Mouse (Mus musculus) kidney, postnatal 4 days (tissue): ENCODE measurements around the gene Adra2b.

Source experiments
- DNase-seq, 2 experiments: peaks; one replicate each; pipeline ENCODE4 v3.0.0; 2021; ENCODE audit warnings: mixed read lengths in 2 of 2

Gene Adra2b

DNA sequence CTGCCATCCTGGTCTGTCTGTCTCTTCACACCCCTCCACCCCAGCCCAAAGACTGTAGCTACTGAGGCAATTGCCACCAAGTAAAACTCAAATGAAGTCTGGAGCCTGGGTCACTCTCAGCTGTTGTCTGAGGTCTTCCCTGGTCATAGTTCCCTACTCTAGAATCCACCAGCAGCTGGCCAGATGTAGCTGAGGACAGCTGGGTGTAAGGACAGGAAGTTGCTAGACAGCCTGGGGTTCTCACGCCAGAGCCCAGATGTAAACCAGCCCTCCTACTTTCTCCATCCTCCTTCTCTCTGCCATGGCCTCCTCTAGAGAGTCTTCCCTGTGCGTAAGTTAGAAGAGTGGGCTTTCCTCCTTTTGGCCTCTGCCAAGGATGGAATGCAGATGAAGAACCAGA is 24.5 kb downstream of the Adra2b start:
- peak in 1 of 2 experiments; percentile 41 for DNase-seq

DNA sequence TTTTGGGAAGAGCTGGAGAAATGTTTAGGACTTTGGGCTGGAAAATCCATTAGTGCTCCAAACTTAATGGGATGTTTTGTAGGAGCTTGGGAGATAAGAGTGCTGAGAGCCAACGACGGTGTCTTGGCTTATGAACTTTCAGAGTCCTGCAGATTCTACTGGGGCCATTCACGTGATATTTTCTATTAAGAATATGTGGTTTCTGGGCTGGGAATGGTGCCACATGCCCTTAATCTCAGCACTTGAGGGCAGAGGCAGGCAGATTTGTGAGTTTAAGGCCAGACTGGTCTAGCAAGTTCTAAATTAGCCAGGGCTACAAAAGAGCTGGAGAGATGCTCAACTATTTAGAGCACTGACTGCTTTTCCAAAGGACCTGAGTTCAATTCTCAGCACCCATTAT is 27.3 kb downstream of the Adra2b start:
- DNase-seq = no peak

DNA sequence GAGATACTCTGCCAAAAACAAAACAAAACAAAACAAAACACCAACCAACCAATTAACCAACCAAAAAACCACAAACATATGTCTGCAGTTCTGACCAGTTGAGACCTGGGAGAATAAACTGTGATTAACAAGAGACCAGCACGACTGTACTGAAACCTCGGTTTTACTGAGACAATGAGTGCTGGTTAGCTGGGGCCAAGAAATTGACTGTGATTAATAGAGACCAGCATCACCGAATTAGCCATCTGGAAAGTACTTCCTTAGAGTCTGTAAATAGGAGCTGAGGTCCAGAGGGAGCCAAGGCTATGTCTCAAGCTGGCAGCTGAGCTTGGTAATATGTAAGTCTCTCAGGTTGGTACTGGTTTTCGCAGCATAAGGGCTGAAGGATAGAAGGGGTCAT is 27.8 kb downstream of the Adra2b start:
- no peak for DNase-seq

DNA sequence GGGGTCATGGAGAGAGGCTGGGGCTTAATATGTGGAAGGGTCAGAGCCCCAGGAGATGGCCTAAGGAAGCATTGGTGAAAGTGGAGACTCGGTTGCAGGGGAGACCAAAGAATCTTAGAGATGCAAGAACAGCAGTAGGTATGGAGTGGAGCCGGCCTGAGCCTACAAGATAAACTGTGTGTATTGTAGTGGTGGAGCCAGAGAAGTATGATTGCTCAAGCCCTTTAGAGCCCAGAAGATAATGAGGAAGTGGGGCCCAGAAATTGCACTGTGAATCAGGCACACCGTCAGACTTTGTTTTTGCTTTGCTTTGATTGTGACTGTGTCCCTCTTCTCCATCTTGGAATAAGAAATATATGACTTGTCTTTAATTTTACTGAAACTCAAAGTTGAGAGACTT is 28.3 kb downstream of the Adra2b start:
- DNase-seq = no peak

DNA sequence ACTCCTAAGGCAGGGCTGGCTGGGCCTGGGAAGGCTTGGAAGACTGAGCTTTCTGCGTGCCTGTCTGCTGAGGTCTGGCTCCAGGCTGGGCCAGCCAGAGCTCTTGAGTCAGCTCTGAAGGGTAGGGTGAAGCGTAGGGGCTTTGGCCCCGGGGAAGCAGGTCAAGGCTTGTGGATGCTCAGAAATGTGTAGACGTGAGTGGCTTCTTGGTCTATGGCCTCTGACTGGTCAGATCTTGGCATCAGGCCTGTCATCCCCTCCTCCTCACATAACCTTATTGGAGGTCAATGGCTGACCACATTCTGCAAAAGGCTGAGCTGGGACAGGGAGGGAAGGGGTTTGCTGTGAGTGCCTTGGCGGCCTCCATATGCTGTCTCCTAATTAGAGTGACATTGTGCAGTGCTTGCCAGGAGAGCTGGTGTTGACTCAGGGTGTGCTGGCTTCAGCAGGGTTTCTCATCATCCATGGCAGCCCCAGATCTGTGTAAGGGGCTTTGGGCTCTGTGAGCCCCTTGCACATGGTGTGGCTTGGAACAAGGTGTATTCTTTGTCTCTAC is 31.7 kb downstream of the Adra2b start:
- DNase-seq = peak in 1 of 2 experiments; percentile 12

DNA sequence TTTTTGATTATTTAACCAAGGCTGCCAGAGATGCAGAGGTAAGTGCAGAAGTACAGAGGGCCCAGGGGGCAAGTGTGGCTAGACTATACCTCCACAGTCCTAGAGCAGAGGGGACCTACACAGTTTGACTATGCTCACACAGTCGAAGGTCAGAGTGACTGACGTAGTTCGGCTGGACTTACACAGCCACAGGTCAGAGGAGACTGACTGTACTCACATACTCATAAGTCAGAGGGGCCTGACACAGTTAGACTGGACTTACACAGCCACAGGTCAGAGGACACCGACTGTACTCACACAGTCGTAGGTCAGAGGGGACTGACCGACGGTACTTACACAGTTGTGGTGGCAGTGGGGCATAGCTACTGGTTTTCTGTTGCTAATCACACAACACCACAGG is 35.7 kb downstream of the Adra2b start:
- DNase-seq = no peak

DNA sequence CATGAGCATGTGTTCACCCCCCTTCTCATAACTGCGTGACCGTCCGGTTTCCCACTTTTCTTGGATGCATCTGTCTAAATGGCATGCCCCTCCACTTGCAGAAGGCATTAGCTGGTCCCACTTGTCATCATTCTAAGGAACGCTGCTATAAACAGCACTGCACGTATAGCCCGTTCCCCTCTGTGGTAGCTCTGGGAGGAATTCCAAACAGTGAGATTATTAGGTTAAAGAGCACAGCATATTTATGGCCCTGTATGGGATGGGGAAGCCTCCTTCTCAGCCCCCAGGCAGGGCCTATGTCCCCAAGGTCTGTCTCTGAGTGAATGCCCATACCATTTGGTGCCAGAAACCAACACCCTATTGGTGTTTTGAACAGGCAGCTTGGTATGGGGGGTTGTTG is 48.1 kb downstream of the Adra2b start:
- DNase-seq = no peak

DNA sequence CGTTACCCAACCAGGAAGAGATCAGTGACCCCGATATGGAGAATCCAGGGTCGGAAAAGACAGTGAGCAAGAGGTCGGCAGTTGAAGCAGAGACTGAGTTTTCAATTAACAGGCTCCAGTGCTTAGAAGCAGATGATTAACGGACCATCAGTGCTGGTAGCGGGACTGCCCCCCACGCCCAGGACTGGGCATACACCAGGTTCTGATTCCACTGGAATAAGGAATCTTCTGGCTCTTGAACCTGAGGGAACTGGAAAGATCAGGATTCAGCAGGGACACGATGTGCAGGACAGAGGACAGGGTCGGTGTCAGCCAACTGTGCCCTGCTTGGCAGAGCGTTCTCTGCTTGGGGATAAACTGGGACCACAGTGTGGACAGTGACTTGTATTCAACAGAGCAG is 52.8 kb downstream of the Adra2b start:
- DNase-seq = peak; percentile 42 to 76

DNA sequence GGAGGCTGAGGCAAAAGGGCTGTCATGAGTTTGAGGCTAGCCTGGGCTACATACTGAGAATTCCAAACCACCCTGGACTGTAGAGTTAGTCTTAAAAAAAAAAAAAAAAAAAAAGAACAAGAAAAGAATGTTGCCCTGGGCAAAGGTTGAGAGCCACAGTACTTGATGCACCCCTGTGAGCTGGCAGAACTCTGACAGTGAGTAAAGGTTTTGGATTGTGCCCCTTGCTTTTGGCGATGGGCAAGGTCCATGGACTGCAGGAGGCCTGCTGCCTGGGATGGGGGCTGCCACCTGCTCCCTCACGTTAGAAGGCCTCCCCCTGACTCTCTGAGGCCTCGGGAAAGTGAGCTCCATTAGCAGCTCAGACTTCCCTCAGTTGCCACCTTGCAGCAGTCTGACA is 53.7 kb downstream of the Adra2b start:
- peak in 1 of 2 experiments; percentile 54 for DNase-seq
